Mouse (Mus musculus): ENCODE data around the gene Hint1. TPM values are rescaled to one million over a fixed set of nuclear protein-coding genes. Genes with fewer than 3 reads are reported as not detected.

Hint1 gene
- polyA plus RNA-seq, 1 experiment, result 489 TPM

- DNase-seq (ENCODE audit: low spot score), result no peak
Observed at GRCm38 (mm10) chr11:54861471-54862420, 4.4 kb upstream of the Hint1 start.

DNA sequence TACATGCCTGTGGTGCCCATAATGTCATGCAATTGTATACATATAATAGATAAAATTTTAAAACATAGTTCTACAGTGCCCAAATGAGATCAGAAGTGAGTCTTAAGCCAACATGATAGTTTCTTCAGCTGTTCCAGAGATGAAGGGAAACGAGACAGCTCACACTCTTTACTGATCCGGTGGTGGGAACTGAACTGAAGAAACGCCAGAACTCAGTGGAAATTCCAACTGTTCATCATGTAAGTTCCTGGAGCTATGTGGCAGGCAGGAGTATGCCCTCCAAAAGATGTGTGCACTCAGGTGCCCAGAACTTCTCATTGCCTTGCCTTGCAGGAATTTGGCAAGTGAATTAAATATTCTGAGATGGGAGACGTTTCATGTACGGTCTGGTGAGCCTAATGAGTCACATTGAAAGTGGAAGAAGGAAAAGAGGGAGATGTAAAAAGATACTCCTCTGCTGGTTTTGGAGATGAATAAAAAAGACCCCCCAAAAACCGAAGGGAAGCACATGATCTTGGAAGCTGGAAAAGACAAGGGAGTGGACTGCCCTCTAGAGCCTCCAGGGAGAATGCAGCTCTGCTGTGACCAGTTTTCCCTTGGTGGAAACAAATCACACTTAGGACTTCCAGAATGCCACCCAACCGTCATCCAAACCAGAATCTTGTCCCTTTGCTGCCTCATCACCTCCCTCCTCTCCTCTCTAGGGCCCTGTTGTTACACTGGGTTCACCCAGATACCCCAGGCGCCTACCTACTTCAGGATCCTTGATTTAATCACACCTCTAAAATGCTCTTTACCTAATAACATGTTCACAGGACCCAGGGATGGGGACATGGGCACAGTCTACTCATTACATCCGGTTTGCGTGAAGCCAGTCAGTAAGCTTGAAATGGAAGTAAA, 3.3 kb upstream of the Hint1 start:
- DNase-seq (ENCODE audit: low spot score), result no peak

GRCm38 (mm10) chr11:54865330-54866085, 675 bp upstream of the Hint1 start:
- DNase-seq (ENCODE audit: low spot score), result no peak

GRCm38 (mm10) chr11:54867049-54867385, 834 bp downstream of the Hint1 start:
- DNase-seq (ENCODE audit: low spot score), result no peak

- no peak for DNase-seq (ENCODE audit: low spot score)
Observed at GRCm38 (mm10) chr11:54867903-54868434, 1.8 kb downstream of the Hint1 start.

DNA sequence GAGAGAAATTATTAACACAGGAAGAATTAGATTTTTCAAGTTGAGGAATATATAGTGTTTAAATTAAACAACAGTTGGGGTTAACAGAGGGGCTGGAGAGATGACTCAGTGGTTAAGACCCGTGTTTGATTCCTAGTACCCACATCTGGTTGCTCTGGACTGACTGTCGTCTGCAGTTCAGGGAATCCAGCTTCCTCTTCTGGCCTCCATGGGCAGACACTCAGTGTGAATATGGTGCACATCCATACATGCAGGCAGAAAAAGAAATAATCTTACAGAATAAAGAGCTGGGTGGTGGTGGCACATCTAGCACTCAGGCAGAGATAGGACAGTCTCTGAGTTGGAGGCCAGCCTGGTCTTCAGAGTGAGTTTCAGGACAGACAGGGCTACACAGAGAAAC, 2.3 kb downstream of the Hint1 start:
- DNase-seq (ENCODE audit: low spot score), result no peak

DNA sequence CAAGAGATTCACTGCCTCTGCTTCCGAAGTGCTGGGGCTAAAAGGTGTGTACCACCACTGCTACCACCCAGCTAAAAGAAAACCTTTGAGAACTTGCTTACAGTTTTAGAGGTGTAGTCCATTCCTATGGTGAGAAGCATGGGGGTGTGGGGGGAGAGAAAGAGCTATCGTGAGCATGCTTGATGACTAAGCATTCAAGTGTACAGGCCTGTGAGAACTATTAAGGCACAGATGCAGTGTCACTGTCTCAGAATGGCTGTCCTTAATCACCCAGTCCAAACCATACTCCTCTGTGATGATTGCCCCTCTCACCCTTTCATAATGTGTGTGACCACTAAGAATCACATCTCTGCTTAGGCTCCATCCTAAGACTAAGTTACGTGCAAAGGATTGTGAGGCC, 3.1 kb downstream of the Hint1 start:
- no peak for DNase-seq (ENCODE audit: low spot score)

DNA sequence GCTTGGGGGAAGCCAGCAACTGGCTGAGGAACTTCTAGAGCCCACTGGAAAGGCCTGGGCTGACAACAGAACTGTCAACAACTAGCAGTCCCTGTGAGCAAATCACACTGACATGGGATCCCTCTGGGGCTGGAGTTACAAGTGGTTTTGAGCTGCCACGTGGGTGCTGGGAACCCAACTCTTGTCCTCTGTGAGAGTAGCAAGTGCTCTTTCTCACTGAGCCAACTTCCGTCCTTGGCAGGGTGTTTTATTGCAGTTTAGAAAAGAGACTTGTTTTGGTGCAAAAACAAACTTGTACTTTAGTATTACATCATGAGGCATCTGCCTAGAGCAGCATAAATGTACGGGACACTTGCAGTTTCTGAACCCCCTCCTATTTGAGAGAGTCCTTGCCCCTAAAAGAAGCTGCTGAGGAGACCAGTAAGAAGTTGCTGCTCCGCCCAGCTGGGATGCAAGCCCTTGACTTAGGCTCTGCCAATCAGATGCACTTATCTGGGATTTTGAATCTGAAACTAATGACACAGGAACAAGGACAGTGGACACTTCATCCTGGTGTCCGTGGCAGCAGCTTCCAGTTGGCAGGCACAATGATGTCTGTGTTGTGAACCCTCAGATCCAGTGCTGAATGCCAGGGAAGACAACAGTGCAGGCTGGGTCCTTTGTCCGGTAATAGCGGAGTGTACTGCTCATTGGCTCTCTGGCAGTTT, 5.8 kb downstream of the Hint1 start:
- no peak for DNase-seq (ENCODE audit: low spot score)

GRCm38 (mm10) chr11:54876031-54876430, 9.8 kb downstream of the Hint1 start:
- no peak for DNase-seq (ENCODE audit: low spot score)

- no peak for DNase-seq (ENCODE audit: low spot score)
Observed at GRCm38 (mm10) chr11:54878893-54879292, 12.7 kb downstream of the Hint1 start.

- no peak for DNase-seq (ENCODE audit: low spot score)
Observed at GRCm38 (mm10) chr11:54879434-54879833, 13.3 kb downstream of the Hint1 start.

GRCm38 (mm10) chr11:54879922-54880321, 13.7 kb downstream of the Hint1 start:
- DNase-seq (ENCODE audit: low spot score), result no peak

DNA sequence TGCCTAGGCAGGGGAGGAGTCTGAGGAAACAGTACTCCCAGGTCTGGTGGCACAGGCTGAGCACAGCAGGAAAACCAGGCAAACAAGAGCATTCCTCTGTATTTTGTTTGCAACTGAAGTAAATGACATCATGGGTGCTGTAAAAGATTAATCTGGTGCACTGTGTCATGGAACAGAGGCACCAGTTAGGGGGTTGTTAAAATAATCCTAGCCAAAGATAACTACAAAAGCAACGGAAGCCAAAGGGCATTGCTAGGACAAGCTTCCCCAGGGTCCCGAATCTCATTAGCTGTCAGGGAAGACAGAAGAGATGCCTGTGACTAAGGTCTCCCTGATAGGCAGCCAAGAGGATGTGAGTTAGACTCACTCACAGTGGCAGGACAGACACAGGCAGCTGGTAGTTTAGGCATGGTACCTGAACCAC, 14.9 kb downstream of the Hint1 start:
- no peak for DNase-seq (ENCODE audit: low spot score)

- no peak for DNase-seq (ENCODE audit: low spot score)
Observed at GRCm38 (mm10) chr11:54882671-54883070, 16.5 kb downstream of the Hint1 start.

GRCm38 (mm10) chr11:54884197-54884828, 18.1 kb downstream of the Hint1 start:
- no peak for DNase-seq (ENCODE audit: low spot score)

DNA sequence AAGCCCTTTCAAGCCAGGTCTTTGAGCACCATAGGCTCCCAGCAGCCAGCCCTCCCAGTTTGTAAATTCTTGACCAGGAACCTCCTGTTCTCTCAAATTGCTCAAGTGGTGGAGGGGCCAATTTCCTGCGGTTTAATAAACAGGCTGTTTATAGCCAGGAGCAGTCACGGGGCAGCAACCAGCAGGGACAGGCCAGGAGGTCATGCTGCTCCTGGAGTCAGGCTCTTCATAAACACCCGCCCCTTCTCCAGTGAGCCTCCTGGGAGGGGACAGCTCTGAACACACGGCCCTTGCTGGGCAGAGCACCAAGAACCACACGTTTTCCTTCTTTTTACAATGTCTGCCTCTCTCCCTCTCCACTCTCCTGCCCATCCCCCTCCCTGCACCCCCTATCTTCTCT, 18.8 kb downstream of the Hint1 start:
- DNase-seq (ENCODE audit: low spot score), result no peak

DNA sequence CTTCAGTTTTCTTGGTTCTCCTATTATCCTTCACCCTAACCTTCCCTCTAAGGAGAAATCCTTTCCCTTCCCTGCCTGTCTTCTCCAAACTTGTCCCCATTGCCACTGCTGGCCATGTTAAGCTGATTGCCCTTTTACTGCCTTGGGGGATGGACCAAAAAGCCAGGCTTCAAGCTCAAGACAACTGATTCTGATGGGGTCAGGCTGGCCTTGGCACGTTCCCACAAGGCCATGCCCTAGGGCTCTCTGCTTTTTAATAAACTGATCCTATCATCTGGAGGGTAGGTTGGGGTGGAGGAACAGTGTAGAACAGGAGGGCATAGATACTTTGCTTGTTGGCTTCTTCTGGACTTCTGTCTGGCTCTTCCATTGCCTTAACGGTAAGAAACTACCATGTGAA, 19.2 kb downstream of the Hint1 start:
- DNase-seq (ENCODE audit: low spot score), result no peak

GRCm38 (mm10) chr11:54887927-54888326, 21.7 kb downstream of the Hint1 start:
- no peak for DNase-seq (ENCODE audit: low spot score)

DNA sequence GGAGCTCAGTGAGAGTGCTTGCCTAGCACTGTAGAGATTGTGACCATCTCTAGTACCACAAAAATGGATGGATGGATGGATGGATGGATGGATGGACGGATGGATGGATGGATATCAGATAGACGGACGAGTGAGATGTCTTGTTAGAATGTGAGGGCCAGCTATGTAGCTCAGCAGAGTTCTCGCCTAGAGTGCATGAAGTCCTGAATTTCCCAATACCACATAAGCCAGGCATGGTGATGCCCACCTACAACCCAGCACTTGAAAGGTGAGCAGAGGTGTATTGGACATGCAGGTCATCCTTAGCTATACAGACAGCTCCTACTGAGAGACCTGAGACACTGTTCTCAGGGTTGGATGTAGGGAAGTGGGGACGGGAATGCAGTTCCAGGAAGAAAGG, 25.2 kb downstream of the Hint1 start:
- no peak for DNase-seq (ENCODE audit: low spot score)

DNA sequence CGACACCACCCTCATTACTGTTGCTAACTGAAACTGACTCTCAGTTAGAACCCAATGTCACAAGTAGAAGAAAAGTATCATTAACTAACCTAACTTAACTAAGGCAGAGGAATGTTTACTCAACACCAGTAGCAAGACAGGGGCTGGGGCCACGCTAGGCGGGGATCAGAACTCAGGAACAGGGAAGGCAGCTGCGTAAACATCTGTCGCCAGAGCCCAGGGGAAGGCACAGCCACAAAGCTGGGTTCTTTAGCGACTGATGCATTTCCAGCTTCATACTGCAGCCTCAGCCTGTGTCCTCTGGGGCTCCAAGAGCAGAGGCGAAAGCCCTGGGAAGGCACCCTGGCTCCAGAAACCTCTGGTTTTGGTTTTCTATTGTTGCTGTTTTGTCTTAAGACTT, 25.9 kb downstream of the Hint1 start:
- no peak for DNase-seq (ENCODE audit: low spot score)

- DNase-seq (ENCODE audit: low spot score), result no peak
Observed at GRCm38 (mm10) chr11:54894589-54894988, 28.4 kb downstream of the Hint1 start.

All from urinary bladder, adult 2 months (tissue).